Mouse (Mus musculus): ENCODE results near the gene Apom. TPM values are rescaled to one million over a fixed set of nuclear protein-coding genes. Genes with fewer than 3 reads are reported as not detected.

Apom gene
- 26.8 and 40.5 TPM in 2 replicates for polyA plus RNA-seq (2015; fragmentation: Nextera tagmentation; extraction: Ambion mirVana)

GRCm38 (mm10) chr17:35131500-35132173, at the start of gene Apom:
TSS of gene Apom (minus strand) at chr17:35132050.

GRCm38 (mm10) chr17:35175968-35176367, 44.1 kb upstream of the Apom start, which contains the start of gene Aif1:
TSS of gene Aif1 (minus strand) at chr17:35176068.

GRCm38 (mm10) chr17:35164568-35165450, 33.0 kb upstream of the Apom start, which contains the start of gene Prrc2a:
TSS of gene Prrc2a (minus strand) at chr17:35164897.

GRCm38 (mm10) chr17:35134801-35135590, 3.1 kb upstream of the Apom start, which contains the start of gene Bag6:
TSS of gene Bag6 (plus strand) at chr17:35135178.

GRCm38 (mm10) chr17:35126206-35126611, 5.6 kb downstream of the Apom start, which contains the start of gene D17H6S53E:
TSS of gene D17H6S53E (plus strand) at chr17:35126373.

GRCm38 (mm10) chr17:35121871-35122303, 10.0 kb downstream of the Apom start, which contains the start of gene Csnk2b:
TSS of gene Csnk2b (minus strand) at chr17:35122053.

GRCm38 (mm10) chr17:35121143-35121799, 10.6 kb downstream of the Apom start, which contains the start of gene Gpank1:
TSS of gene Gpank1 (plus strand) at chr17:35121455.

GRCm38 (mm10) chr17:35115046-35116019, 16.5 kb downstream of the Apom start, which contains the start of gene Ly6g5b:
TSS of gene Ly6g5b (minus strand) at chr17:35115428.

GRCm38 (mm10) chr17:35108097-35108496, 23.8 kb downstream of the Apom start, which contains the start of gene Ly6g5c:
TSS of gene Ly6g5c (plus strand) at chr17:35108279.

GRCm38 (mm10) chr17:35088825-35089644, 42.8 kb downstream of the Apom start, which contains the start of gene Abhd16a:
TSS of gene Abhd16a (plus strand) at chr17:35089263.

GRCm38 (mm10) chr17:35085208-35085865, 46.5 kb downstream of the Apom start, which contains the start of gene Ly6g6f:
TSS of gene Ly6g6f (minus strand) at chr17:35085610.

Other genes with a start within 250 kb of the Apom start
- gene C2, start 233.8 kb downstream of the Apom start, polyA plus RNA-seq (2015; fragmentation: Nextera tagmentation; extraction: Ambion mirVana): 37.4 and 41.0 TPM in 2 replicates
- gene Ehmt2, start 233.6 kb downstream of the Apom start, polyA plus RNA-seq (2015; fragmentation: Nextera tagmentation; extraction: Ambion mirVana): 45.4 and 52.6 TPM in 2 replicates
- gene Slc44a4, start 217.6 kb downstream of the Apom start, polyA plus RNA-seq (2015; fragmentation: Nextera tagmentation; extraction: Ambion mirVana): 1.1 TPM in 2 replicates
- gene Neu1, start 200.8 kb downstream of the Apom start, polyA plus RNA-seq (2015; fragmentation: Nextera tagmentation; extraction: Ambion mirVana): 24.3 and 32.3 TPM in 2 replicates
- gene Hspa1b, start 172.8 kb downstream of the Apom start, polyA plus RNA-seq (2015; fragmentation: Nextera tagmentation; extraction: Ambion mirVana): 1.4 and 1.6 TPM in 2 replicates
- gene Gm20481, start 162.1 kb downstream of the Apom start, polyA plus RNA-seq (2015; fragmentation: Nextera tagmentation; extraction: Ambion mirVana): not detected in 2 replicates
- 11.8 and 21.4 TPM in 2 replicates for gene Hspa1a, start 159.9 kb downstream of the Apom start, polyA plus RNA-seq (2015; fragmentation: Nextera tagmentation; extraction: Ambion mirVana)
- 0.11 and 0.17 TPM in 2 replicates for gene Hspa1l, start 159.3 kb downstream of the Apom start, polyA plus RNA-seq (2015; fragmentation: Nextera tagmentation; extraction: Ambion mirVana)
- 62.8 and 87.8 TPM in 2 replicates for gene Lsm2, start 150.2 kb downstream of the Apom start, polyA plus RNA-seq (2015; fragmentation: Nextera tagmentation; extraction: Ambion mirVana)
- gene Vars, start 131.1 kb downstream of the Apom start, polyA plus RNA-seq (2015; fragmentation: Nextera tagmentation; extraction: Ambion mirVana): 31.9 and 37.8 TPM in 2 replicates
- gene Vwa7, start 115.5 kb downstream of the Apom start, polyA plus RNA-seq (2015; fragmentation: Nextera tagmentation; extraction: Ambion mirVana): 0.21 and 0.35 TPM in 2 replicates
- gene Sapcd1, start 104.0 kb downstream of the Apom start, polyA plus RNA-seq (2015; fragmentation: Nextera tagmentation; extraction: Ambion mirVana): 4.2 and 6.4 TPM in 2 replicates
- 2.5 and 3.4 TPM in 2 replicates for gene Msh5, start 85.3 kb downstream of the Apom start, polyA plus RNA-seq (2015; fragmentation: Nextera tagmentation; extraction: Ambion mirVana)
- 309 and 357 TPM in 2 replicates for gene Clic1, start 82.1 kb downstream of the Apom start, polyA plus RNA-seq (2015; fragmentation: Nextera tagmentation; extraction: Ambion mirVana)
- 134 and 219 TPM in 2 replicates for gene Ddah2, start 73.0 kb downstream of the Apom start, polyA plus RNA-seq (2015; fragmentation: Nextera tagmentation; extraction: Ambion mirVana)
- gene Ly6g6c, start 66.7 kb downstream of the Apom start, polyA plus RNA-seq (2015; fragmentation: Nextera tagmentation; extraction: Ambion mirVana): 0.19 and 0.61 TPM in 2 replicates
- gene Mpig6b, start 65.9 kb downstream of the Apom start, polyA plus RNA-seq (2015; fragmentation: Nextera tagmentation; extraction: Ambion mirVana): 0.55 and 0.69 TPM in 2 replicates
- 0.12 and 0.55 TPM in 2 replicates for gene Ly6g6e, start 55.1 kb downstream of the Apom start, polyA plus RNA-seq (2015; fragmentation: Nextera tagmentation; extraction: Ambion mirVana)
- gene Ly6g6d, start 54.0 kb downstream of the Apom start, polyA plus RNA-seq (2015; fragmentation: Nextera tagmentation; extraction: Ambion mirVana): 1.4 and 2.1 TPM in 2 replicates
- gene Ly6g6f, start 46.4 kb downstream of the Apom start, polyA plus RNA-seq (2015; fragmentation: Nextera tagmentation; extraction: Ambion mirVana): 0.22 and 0.73 TPM in 2 replicates
- gene Abhd16a, start 42.8 kb downstream of the Apom start, polyA plus RNA-seq (2015; fragmentation: Nextera tagmentation; extraction: Ambion mirVana): 94.1 and 104 TPM in 2 replicates
- gene Ly6g5c, start 23.8 kb downstream of the Apom start, polyA plus RNA-seq (2015; fragmentation: Nextera tagmentation; extraction: Ambion mirVana): not detected in 2 replicates
- 0.30 and 0.47 TPM in 2 replicates for gene Ly6g5b, start 16.6 kb downstream of the Apom start, polyA plus RNA-seq (2015; fragmentation: Nextera tagmentation; extraction: Ambion mirVana)
- gene Gpank1, start 10.6 kb downstream of the Apom start, polyA plus RNA-seq (2015; fragmentation: Nextera tagmentation; extraction: Ambion mirVana): 14.4 and 16.6 TPM in 2 replicates
- gene Csnk2b, start 10.0 kb downstream of the Apom start, polyA plus RNA-seq (2015; fragmentation: Nextera tagmentation; extraction: Ambion mirVana): 161 and 223 TPM in 2 replicates
- gene D17H6S53E, start 5.7 kb downstream of the Apom start, polyA plus RNA-seq (2015; fragmentation: Nextera tagmentation; extraction: Ambion mirVana): 8.9 and 11.5 TPM in 2 replicates
- gene Bag6, start 3.1 kb upstream of the Apom start, polyA plus RNA-seq (2015; fragmentation: Nextera tagmentation; extraction: Ambion mirVana): 40.7 and 47.0 TPM in 2 replicates
- gene Prrc2a, start 32.8 kb upstream of the Apom start, polyA plus RNA-seq (2015; fragmentation: Nextera tagmentation; extraction: Ambion mirVana): 64.0 and 83.9 TPM in 2 replicates
- 28.3 and 48.7 TPM in 2 replicates for gene Aif1, start 44.0 kb upstream of the Apom start, polyA plus RNA-seq (2015; fragmentation: Nextera tagmentation; extraction: Ambion mirVana)
- gene Lst1, start 56.4 kb upstream of the Apom start, polyA plus RNA-seq (2015; fragmentation: Nextera tagmentation; extraction: Ambion mirVana): 25.5 and 35.9 TPM in 2 replicates
- 2.1 and 4.4 TPM in 2 replicates for gene Ltb, start 62.4 kb upstream of the Apom start, polyA plus RNA-seq (2015; fragmentation: Nextera tagmentation; extraction: Ambion mirVana)
- gene Tnf, start 70.0 kb upstream of the Apom start, polyA plus RNA-seq (2015; fragmentation: Nextera tagmentation; extraction: Ambion mirVana): 0.26 and 0.39 TPM in 2 replicates
- 0.09 and 0.25 TPM in 2 replicates for gene Lta, start 73.3 kb upstream of the Apom start, polyA plus RNA-seq (2015; fragmentation: Nextera tagmentation; extraction: Ambion mirVana)
- 0.37 TPM in 1 of 2 replicates, not detected in the other for gene Gm16181, start 88.8 kb upstream of the Apom start, polyA plus RNA-seq (2015; fragmentation: Nextera tagmentation; extraction: Ambion mirVana)
- 9.4 and 13.5 TPM in 2 replicates for gene Atp6v1g2, start 101.6 kb upstream of the Apom start, polyA plus RNA-seq (2015; fragmentation: Nextera tagmentation; extraction: Ambion mirVana)
- 15.2 and 18.3 TPM in 2 replicates for gene Nfkbil1, start 103.7 kb upstream of the Apom start, polyA plus RNA-seq (2015; fragmentation: Nextera tagmentation; extraction: Ambion mirVana)
- gene Ddx39b, start 109.7 kb upstream of the Apom start, polyA plus RNA-seq (2015; fragmentation: Nextera tagmentation; extraction: Ambion mirVana): 140 and 197 TPM in 2 replicates
- gene H2-D1, start 130.7 kb upstream of the Apom start, polyA plus RNA-seq (2015; fragmentation: Nextera tagmentation; extraction: Ambion mirVana): 191 and 238 TPM in 2 replicates
- gene H2-Q1, start 188.4 kb upstream of the Apom start, polyA plus RNA-seq (2015; fragmentation: Nextera tagmentation; extraction: Ambion mirVana): 0.07 and 0.44 TPM in 2 replicates
- 0.69 and 2.1 TPM in 2 replicates for gene H2-Q2, start 210.2 kb upstream of the Apom start, polyA plus RNA-seq (2015; fragmentation: Nextera tagmentation; extraction: Ambion mirVana)
- 6.1 and 9.2 TPM in 2 replicates for gene H2-Q4, start 247.6 kb upstream of the Apom start, polyA plus RNA-seq (2015; fragmentation: Nextera tagmentation; extraction: Ambion mirVana)